Mouse (Mus musculus): Measurements from ENCODE around the gene Ccdc106.
A peak's percentile ranks its signal among the peaks of the same experiment; 100 is the strongest.
"Not testable (repeated sequence)": the region's sequence is repeated elsewhere in the genome, so short reads cannot be mapped to it uniquely, and the experiment has no call there.

The Ccdc106 gene

GRCm38 (mm10) chr7:5016057-5016456 lies 4.3 kb upstream of the Ccdc106 start:
- DNase-seq: no peak

DNA sequence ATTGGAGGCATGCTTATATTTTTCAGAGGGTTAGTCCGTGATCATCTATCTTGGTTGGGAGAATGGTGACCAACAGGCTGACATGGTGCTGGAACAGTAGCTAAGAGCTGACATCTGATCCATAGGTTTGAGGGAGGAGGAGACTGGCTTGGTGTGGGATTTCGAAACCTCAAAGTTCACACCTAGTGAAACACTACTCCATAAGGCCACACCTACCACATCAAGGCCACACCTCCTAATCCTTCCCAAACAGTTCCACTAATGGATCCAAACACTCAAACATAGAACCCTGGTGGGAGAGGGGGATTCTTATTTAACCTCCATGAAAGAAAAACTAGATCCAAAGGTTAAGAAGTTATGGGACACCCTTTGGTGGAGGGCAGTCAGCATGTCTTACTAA lies 3.4 kb upstream of the Ccdc106 start:
- no peak for DNase-seq

GRCm38 (mm10) chr7:5017352-5017751 lies 3.0 kb upstream of the Ccdc106 start:
- peak in 1 of 2 experiments; percentile 60 for DNase-seq

GRCm38 (mm10) chr7:5017931-5018330 lies 2.4 kb upstream of the Ccdc106 start:
- no peak for DNase-seq

DNA sequence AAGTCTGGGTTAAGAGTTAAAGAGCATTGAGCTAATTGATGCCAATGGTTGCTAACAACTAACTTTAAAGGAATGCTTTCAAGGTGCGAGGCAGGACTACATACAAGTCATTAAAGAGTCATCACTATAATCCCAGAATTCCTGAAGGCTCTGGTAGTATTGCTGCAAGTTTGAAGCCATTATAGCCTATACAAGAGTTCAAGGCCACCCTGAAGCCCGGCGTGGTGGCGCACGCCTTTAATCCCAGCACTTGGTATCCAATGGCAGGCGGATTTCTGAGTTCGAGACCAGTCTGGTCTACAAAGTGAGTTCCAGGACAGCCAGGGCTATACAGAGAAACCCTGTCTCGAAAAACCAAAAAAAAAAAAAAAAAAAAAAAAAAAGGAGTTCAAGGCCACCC lies 777 bp upstream of the Ccdc106 start:
- not testable (repeated sequence) for DNase-seq

- peak in 1 of 2 experiments; percentile 64 for DNase-seq
Observed at GRCm38 (mm10) chr7:5020685-5021084, 332 bp downstream of the Ccdc106 start.

- peak in 1 of 2 experiments; percentile 18 for DNase-seq
Observed at GRCm38 (mm10) chr7:5021197-5021596, 844 bp downstream of the Ccdc106 start.

- DNase-seq: no peak
Observed at GRCm38 (mm10) chr7:5029543-5029942, 9.2 kb downstream of the Ccdc106 start.

GRCm38 (mm10) chr7:5029946-5030345 lies 9.6 kb downstream of the Ccdc106 start:
- no peak for DNase-seq

DNA sequence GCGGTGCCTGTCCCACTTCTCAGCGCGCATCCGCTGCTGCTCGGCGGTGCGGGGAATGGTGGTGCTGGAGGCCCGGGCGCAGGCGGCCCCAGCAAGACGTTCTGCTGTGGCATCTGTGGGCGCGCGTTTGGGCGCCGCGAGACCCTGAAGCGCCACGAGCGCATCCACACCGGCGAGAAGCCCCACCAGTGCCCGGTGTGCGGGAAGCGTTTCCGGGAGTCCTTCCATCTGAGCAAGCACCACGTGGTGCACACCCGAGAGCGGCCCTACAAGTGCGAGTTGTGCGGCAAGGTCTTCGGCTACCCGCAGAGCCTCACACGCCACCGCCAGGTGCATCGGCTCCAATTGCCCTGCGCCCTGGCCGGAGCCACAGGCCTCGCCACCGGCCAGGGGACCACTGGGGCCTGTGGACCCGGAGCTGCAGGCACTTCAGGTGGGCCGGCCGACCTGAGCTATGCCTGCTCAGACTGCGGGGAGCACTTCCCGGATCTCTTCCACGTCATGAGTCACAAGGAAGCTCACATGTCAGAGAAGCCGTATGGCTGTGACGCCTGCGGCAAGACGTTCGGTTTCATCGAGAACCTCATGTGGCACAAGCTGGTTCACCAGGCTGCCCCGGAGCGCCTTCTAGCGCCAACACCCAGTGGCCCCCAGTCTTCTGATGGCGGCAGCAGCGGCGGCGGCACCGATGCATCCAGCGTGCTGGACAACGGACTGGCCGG lies 10.4 kb downstream of the Ccdc106 start:
- no peak for DNase-seq

- no peak for DNase-seq
Observed at GRCm38 (mm10) chr7:5031496-5031895, 11.1 kb downstream of the Ccdc106 start.

DNA sequence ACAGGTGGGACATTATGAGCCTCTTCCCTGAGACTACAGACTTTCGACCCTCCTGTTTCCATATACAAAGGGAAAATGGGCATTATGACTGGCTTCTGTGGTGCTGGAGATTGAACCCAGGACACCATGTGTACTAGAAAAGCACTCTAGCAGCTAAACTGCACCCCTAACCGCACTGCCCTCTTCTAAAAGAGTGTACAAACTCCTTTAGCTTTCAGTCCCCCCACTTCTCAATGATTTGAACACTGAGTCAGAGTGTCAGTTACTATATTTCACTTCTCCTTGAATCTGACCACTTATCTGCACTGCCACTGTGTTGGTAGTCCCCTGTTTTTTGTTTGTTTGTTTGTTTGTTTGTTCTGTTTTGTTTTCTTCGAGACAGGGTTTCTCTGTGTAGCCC lies 13.5 kb downstream of the Ccdc106 start, which contains the start of gene 4632433K11Rik:
Gene 4632433K11Rik (plus strand): TSS at position 301 of the 400 bp plus-strand sequence.
- no peak for DNase-seq

- no peak for DNase-seq
Observed at GRCm38 (mm10) chr7:5035628-5036027, 15.3 kb downstream of the Ccdc106 start.

GRCm38 (mm10) chr7:5036136-5036535 lies 15.8 kb downstream of the Ccdc106 start:
- no peak for DNase-seq

DNA sequence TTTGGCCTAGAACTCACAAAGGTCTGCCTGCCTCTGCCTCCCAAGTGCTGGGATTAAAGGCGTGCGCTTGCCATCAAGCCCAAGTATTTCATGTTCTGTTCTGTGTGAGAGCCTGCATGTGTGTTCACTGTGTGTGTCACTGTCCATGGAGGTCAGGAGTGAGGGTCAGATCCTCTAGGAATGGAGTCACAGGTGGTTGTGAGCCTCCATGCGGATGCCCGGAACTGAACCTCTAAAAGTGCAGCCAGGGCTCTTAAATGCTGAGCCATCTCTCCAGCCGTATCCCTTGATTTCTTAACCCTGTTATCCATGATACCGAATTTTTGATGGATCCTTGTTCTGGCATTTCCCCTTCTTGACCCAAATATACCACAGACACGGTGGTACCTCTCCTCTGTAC lies 16.7 kb downstream of the Ccdc106 start:
- DNase-seq: no peak

GRCm38 (mm10) chr7:5037467-5037866 lies 17.1 kb downstream of the Ccdc106 start:
- no peak for DNase-seq

DNA sequence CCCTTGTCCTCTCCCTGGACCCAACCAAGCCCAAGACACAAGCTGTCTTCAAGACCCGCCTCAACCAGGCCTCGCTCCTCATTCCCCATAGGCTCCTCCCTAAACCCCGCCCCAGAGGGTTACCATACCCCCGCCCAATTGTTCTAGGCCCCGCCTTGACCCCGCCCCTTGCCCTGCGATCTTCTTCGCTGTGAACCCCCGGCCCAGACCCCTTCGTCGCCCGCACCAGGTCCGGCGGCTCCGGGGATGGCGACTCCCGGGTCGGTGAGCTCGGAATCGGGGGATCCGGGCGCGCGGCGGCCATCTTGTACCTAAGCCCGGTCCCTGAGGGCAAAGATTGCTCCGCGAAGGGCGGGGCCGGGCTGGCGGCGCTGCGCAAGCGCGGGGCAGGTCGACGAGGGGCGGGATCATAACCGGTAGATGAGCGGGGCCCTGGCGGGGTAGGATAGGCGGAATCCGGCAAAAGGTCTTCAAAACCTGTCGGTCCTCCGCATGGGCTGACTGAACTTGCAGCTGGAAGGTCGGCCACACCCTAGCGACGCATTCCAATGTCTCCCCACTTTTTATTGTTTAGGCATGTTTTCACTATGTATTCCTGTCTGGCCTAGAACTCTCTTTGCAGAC lies 17.9 kb downstream of the Ccdc106 start, which contains the start of gene Zfp784:
Gene Zfp784 (minus strand): TSS at position 338 of the 624 bp plus-strand sequence.
- DNase-seq: peak; percentile 95 to 96

DNA sequence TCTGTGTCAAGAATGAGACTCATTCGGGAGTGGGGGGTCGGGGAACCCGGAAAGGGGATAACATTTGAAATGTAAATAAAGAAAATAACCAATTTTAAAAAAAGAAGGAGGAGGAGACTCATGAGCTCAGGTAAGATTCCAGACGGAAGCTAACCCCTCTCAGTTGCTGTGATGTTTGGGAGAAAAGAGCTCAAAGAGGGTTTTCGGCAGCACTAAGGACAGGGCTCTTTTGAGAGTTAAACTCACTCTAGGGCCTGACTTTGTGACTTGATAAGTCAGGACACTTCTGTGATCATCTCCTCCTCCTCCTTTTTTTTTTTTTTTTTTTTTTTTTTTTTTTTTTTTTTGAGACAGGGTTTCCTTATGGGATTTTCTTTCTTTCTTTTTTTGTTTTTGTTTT lies 18.6 kb downstream of the Ccdc106 start:
- DNase-seq: no peak

DNA sequence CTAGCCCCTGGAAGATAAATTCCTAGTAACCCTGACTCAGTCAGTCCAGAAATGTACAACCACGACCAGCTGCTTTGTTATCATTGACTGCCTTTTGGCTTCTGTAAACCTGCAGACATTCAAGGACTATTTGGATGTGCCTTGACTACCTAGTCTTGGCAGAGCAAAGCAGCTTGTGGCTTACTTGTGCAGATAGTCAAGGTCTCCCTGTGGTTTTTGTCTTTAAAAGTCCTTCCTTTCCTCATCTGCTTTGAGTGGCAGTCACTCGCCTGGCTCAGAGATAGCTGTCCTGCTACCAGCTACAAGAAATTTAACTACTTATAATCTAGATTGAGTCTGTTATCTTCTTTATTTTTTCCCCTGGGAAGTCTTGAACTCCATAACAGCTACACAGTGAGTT lies 24.6 kb downstream of the Ccdc106 start:
- no peak for DNase-seq

- DNase-seq: no peak
Observed at GRCm38 (mm10) chr7:5046112-5046511, 25.8 kb downstream of the Ccdc106 start.

DNA sequence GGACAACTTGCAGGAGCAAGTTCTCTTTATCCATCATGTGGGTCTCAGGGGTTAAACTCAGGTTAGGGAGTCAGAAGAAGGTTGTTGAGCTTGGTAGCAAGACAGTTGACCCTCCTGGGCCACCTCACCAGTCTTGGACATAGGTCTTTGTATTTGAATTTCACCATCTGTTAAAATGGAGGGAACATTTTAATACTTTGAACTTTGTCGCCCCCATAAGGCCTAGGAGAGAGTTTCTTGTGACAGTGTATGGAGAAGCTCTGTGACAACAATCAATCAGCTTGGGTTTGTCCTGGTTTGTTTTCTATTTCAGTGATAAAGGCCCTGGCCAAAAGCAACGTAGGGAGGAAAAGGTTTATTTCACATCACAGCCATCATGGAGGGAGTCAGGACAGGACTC lies 27.0 kb downstream of the Ccdc106 start:
- DNase-seq: peak; percentile 59 to 68

- peak; percentile 89 to 91 for DNase-seq
Observed at GRCm38 (mm10) chr7:5051193-5052192, 31.1 kb downstream of the Ccdc106 start, which contains the start of gene Zfp580. Gene Zfp580, plus strand, starts transcription at chr7:5051538.

DNA sequence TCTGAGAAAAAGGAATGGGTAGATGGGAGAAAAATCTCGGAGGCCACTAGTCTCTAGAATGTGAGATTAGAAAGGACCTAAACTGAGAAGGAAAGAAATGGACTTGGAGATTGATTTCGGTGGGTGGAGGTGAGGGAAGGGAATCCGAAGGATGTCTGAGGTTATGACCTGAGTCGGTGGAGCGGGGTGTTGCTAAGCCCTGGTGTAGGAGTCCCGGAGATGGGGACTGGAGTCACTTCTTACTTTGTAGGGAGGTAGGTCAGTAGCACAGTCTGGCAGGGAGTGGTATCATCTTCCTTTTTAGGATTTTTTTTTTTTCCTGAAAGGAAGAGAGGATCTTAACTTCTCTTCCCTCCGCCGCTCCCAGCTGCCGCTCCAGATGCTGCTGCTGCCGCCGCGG lies 32.1 kb downstream of the Ccdc106 start:
- peak; percentile 42 to 43 for DNase-seq
